Mouse (Mus musculus) kidney, adult 11 months (tissue): Measurements from ENCODE around the gene Irgq.
A peak's percentile ranks its signal among the peaks of the same experiment; 100 is the strongest.
"Not testable (repeated sequence)": the region's sequence is repeated elsewhere in the genome, so short reads cannot be mapped to it uniquely, and the experiment has no call there.

Source experiments
- DNase-seq: peaks from one replicate; pipeline ENCODE4 v3.0.0; 2022

Irgq gene

DNA sequence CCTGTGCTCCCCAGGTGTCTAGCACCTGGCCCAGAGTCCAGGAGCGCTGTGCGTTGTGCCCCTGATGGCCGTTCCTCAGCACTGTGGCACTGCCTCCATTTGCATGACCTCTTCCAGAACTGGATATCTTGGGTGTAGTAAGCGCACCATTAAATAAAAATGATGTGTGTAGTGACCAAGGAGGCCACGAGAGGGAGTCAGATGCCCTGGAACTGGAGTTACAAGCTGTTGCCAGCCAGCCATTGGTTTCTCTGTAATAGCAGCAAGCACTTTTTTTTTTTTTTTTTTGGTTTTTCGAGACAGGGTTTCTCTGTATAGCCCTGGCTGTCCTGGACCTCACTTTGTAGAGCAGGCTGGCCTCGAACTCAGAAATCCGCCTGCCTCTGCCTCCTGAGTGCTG, 14.2 kb upstream of the Irgq start:
- not testable (repeated sequence) for DNase-seq

DNA sequence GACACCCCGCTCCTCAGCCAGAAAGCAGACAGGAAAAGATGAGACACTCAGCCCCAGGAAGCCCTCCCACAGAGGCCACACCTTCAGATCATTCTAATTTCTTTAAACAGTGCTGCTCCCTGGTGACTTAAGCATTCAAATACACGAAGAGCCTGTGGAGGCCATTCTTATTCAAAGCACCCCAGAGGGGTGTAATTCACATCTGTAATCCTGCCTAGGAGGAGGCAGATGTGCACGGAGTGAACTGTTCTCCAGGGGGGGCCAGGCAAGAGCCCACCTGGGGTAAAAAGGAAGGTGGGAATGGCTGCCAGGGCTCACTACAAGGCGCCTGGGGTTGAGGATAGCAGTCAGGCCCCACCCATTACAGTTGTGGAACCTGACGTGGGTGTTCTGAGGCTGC, 13.4 kb upstream of the Irgq start:
- DNase-seq = no peak

DNA sequence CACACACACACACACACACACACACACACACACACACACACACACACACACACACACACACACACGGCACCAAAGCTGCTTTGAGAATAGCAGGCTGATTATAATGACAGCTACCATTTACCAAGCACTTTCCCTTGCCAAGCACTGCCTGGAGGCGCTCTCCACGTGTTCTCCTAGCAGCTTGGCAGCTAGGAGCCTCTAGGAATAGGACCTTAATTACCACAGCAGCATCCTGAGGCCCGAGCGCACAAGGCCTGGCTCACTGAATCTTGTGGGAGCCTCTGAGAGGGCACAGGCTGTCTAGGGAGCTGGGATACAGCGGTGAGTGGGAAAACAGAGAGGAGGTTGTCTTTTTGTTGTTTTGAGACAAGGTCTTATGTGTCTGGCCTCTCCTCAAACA, 12.8 kb upstream of the Irgq start:
- DNase-seq = no peak

DNA sequence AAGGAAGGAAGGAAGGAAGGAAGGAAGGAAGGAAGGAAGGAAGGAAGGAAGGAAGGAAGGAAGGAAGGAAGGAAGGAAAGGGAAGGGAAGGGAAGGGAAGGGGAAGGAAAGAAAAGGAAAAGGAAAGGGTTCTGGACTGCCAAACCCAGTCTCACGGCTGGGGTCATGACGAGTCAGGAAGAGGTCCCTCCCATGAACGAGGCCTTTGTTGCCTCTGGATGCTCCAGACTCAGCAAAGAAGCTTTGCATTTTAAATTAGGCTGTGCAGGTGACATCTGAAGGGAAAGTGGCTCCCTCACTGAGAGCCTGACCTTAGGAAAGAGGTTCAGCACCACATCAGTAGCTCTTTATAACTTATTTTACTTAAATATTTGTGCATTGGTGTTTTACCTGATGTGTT, 11.4 kb upstream of the Irgq start:
- DNase-seq = no peak

DNA sequence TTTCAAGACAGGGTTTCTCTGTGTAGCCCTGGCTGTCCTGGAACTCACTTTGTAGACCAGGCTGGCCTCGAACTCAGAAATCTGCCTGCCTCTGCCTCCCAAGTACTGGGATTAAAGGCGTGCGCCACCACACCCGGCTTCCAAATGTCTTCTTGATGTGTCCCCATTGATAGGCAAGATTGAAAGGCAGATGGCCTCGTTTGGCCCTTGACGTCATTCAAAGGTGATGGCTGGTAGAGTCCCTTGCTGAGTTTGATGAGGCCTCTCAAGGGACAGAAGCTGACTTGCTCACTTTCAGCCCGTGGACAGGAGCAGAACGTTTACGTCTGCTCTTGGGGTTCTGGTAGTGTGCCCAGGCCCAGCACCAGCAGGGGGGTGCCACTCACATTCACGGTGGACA, 10.4 kb upstream of the Irgq start:
- not testable (repeated sequence) for DNase-seq

DNA sequence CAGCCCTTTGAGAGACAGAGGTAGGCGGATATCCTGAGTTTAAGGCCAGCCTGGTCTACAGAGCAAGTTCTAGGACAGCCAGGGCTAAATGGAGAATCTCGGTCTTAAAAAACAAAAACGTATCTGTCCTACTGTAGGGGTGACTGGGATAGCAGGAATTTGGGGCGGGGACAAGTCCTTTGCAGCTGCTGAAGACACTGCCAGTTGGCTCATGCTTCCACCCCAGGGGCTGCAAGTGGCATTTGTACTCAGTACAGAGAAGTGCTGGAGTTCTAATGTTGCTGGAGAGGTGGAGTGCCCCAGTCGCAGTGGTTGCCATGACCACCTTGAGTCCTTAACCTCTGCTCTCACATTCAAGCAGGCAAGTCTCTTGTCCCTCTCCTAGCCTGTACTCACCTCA, 7.7 kb upstream of the Irgq start:
- no peak for DNase-seq

DNA sequence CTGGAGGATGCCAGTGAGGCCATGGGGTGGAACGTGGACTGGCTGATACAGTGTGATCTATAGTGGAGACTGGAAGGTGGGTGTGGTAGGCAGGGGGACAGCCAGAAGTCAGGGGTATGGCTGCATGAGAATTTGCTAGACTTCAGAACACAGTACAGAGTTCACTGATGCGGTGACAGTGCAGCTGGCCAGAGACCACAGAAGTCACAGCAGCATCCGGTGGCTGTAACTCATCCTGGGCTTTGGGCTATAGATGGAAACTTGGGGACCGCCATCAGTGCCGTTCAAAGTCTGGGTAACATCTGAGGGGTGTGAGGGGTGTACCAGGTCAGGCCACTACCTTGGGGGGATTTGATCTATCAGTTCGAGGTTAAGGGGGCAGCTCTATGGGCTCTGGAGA, 6.8 kb upstream of the Irgq start:
- no peak for DNase-seq

DNA sequence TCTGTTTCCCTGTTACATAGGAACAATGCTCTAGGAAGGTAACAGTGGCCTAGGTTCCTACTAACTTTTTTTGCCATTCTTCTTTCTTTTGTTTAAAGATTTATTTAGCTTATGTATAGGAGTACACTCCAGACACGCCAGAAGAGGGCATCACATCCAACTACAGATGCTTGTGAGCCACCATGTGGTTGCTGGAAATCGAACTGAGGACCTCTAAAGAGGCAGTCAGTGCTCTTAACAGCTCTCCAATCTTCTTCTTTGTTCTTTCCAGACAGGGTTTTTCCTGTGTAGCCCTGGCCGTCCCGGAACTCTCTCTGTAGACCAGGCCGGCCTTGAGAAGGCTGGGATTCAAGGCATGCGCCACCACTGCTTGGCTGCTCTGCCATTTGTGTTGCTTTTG, 5.5 kb upstream of the Irgq start:
- DNase-seq = no peak

DNA sequence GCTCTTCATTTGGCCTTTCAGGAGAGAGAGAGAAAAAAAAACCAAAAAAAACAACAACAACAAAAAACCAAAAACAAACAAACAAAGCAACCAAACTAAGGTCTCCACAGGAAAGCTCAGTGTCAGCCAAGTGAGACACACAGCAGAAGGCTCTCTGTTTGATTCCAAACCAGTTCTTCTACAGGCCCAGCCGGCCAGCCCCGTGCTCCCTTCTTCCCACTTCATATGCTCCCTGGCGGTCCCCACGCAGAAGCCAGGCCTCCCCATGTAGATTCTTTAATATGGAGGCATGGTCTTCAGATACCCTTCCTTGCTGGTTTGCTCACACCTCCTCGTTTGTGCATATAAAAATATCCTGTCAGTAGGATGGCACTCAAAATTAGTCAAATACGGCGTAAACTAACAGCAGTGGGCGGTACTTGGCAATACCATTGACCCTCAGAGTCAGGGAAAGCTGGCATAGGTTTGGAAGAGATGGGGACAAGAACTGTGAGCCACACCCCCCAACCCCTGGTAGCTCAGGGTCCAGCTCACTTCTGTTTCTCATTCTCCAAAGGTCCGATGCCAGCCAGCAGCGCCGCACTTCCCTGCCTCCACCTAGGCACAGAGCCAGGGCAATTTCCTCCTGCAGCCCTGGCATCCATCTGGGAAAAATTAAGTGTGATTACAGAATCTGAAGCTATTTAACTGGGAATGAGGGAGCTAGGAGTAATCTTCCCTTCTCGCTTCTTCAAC, 4.6 kb upstream of the Irgq start:
- DNase-seq = no peak

DNA sequence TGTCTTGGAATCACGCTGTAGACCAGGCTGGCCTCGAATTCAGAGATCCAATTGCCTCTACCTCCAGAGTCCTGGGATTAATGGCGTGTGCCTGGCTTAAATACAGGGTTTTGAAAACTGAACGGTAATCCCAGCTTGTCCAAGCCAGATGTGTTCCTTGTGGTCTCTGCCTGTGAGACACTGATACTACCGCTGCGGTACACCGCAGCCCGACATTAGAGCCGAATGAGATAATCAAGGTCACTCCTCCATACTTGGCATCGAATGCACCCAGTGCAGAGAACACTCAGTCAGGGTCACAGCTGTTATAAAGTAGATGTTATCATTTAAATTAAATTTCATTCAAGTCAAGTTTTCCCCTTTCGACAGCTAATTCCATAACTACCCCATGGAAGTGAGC, 1.6 kb upstream of the Irgq start:
- DNase-seq = no peak

DNA sequence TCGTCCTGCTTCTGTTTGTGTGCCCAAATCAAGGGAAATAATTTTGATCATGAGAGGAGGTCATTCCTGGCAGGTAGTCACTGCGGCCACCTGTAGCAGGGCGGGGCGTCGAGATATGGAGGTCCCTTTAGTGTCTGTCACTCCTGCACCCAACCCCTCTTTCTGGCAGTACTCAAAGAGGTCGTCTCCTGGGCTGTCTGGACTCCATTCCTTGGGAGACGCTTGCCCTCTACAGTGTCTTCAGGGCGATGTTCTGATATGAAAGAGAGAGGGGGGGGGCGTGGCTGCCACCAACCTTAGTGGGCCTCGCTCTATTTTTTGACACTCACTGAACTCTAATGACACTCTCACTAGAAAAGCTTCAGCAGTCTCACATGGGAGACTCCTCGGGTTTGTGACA, 909 bp upstream of the Irgq start:
- DNase-seq = no peak

DNA sequence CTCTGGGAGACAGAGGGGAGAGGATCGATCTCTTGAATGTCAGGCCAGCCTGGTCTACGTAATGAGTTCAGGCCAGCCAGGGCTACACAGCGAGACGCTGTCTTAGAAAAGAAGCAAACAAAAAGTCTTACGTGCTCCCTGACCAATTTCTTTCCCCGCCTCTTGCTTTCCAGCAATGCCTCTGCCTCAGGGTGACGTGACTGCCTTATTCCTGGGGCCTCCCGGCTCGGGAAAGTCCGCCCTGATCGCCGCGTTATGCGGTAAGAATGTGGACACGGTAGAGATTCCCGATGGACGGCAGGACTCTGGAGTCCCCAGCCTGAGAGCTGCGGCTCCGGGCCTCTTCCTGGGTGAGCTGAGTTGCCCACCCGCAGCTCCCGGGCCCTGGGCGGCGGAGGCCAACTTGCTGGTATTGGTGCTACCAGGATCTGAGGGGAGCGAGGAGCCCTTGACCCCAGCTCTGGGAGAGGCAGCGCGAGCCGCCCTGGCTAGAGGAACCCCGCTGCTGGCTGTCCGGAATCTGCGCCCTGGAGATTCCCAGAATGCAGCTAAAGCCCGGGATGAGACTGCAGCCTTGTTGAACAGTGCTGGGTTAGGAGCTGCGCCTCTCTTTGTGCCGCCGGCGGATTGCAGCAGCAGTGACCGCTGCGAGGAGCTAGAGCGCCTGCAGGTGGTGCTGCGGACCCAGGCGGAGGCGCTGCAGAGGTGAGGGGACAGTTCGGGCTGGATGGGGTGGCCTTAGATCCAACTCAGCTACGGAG, 902 bp downstream of the Irgq start:
- DNase-seq = peak; percentile 71

DNA sequence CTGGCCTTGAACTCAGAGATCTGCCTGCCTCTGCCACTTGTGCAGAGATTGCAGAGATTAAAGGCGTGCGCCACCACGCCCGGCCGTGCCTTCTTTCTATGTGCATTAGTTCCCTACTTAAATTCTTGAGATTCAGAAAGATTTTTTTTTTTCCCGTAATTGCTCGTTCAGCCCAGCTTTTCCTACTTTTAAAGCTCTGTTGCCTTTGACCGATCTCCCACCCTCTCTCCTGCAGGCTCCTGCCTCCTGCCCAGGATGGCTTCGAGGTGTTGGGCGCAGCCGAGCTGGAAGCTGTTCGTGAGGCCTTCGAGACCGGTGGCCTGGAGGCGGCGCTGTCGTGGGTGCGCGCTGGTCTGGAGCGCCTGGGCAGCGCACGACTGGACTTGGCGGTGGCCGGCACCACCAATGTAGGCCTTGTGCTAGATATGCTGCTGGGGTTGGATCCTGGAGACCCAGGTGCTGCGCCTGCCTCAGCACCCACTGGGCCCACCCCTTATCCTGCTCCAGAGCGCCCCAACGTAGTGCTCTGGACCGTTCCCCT, 2.6 kb downstream of the Irgq start:
- DNase-seq = no peak

DNA sequence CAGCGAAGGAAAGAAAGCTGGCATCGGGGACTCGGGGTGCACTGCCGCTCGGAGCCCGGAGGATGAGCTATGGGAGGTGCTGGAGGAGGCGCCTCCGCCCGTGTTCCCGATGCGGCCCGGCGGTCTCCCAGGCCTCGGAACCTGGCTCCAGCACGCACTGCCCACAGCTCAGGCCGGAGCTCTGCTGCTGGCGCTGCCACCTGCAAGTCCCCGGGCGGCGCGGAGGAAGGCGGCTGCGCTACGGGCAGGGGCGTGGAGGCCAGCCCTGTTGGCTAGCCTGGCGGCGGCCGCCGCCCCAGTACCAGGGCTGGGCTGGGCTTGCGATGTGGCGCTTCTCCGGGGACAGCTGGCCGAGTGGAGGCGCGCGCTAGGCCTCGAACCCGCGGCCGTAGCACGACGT, 3.3 kb downstream of the Irgq start:
- no peak for DNase-seq

DNA sequence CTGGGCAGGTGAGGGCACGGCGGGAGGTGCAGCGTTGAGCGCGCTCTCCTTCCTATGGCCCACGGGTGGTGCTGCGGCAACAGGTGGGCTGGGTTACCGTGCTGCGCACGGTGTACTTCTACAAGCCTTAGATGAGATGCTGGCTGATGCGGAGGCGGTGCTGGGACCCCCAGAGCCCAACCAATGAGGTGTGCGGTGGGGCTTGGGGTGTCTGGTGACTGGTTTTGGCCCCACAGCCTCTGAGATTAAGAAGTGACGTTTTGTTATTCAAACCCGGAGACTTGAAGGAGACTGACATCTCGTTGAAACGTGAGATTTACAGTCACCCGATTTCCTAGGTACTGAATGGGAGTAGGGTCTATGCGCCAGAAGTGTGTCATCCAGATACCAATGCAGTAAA, 3.8 kb downstream of the Irgq start:
- no peak for DNase-seq

DNA sequence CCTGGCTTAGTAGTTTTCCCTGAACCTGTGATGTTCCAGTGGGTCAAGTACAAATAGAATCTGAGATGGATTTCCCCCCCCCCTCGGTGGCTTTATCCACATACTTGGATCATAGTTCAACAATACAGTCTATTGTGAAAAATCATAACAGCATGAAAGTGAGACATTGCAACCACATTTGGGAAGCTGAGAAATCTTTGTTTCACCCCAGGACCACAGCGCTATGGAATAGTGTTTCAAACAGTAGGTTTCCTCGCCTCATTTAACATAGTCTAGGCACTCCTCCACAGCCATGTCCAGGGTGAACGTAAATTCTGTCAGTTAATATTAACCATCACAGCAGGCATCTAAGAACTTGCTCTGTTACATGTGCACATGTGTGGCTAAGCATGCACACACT, 6.6 kb downstream of the Irgq start:
- no peak for DNase-seq

DNA sequence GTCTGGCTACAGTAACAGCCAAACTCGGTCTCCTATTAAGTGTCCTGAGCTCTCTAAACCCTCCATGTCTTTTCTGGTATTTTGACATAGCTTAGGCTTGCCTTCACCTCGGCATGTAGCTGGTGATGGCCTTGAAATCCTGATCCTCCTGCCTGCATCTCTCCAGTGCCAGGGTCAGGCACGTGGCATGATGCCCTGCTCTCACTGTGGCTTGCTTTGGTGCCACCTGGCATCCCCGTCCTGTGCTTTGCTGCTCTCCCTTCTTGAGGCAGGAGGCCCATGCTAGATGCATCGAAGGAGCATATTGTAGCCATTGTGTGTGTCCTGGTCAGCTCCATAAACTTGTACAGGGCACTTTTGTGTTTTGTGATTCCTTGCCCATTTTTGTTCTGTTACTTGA, 7.1 kb downstream of the Irgq start:
- DNase-seq = no peak

DNA sequence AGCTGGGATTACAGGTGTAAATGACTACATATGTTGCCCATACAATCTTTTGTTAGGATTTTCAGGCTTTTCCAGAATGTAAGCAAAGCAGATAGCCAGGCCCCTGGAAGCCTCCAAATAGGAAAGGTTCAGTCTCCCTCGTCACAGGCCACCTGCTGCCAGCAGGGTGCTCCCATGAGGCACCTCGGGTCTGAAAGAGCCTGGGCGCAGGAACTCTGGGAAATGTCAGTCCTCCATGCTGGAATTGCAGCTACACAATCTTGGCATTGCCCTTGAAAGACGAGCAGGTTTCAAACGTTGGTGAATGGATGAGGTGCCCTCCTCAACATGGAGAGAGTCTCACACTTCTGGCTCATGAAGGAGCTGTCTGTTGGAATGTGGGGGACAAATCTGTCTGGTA, 7.7 kb downstream of the Irgq start:
- no peak for DNase-seq

DNA sequence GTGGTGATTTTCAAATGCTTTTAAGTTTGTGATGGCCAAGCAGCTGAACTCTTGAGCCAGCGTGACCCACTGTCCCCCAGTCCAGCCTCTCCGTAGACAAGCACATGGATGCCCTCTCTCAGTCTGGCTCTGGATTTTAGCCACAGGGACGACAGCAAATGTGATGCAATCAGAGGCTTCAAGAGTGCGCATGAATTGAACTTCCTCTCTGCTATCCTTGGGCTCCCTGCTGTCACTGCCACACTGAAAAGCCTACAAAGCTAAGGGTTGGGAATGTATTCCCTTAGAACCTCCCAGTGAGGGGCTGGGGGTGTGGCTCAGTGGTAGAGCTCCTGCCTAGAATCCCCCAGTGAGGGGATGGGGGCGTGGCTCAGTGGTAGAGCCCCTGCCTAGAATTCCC, 8.2 kb downstream of the Irgq start:
- no peak for DNase-seq

DNA sequence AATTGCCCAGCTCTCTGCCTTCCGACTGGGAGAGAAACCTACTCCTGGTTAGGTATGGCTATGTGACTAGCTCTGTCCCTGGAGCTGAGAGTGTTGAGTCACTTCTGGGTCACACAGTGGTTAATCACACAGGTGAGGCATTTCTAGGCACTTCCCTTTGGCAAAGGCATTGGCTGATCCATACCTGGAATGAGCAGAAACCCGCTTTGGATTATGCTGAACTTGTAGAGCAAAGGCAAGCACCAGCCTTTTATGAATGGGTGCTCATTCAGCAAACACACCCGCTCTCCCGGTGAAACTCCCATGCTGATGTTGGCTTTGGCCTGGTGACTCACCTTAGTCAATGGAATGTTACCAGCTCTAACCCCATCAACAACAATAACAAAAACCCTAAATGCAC, 9.2 kb downstream of the Irgq start:
- DNase-seq = no peak

DNA sequence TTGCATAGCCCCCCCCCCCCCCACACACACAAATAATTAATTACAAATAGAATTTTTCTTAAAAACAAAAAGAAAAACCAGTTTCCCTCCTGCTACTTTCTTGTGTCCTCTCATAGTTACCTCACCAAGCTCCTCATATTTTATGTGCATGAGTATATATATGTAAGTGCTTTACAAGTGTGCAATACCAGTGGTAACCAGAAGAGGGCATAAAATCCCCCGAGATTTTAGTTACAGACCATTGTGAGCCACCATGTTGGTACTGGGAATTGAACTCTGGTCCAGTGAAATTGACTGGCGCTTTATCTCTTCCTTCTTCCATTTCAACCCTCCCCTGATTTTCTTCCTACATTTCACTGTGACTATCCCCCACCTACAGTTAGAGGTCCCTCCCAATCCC, 14.0 kb downstream of the Irgq start:
- DNase-seq = no peak

DNA sequence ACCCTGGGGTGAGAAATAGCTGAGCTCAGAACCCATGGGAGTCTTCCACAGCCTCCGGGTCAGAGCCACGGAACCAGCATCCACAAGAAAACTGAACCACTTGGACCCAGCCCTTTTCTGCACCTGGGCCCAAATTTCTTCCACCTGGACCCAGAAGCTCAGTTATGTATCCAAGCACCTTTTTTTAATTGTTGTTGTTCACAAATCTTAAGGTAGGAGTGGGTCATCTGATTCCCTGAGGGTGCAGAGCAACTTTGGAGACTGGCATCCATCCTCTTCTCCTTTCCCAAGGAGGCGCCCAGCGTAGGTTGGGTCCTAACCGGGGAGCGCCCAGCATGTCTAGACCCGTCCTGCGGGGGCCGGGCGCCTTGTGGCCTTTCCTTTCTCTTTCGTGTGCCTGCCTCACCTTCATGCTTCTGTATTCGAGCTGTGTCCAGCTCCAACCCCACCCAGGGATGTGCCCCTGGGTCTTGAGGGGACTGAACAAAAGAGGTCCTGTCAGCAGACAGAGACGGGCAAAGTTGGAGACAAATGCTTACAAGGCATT, 15.7 kb downstream of the Irgq start, which contains the start of the genes Pinlyp and Xrcc1:
TSS of gene Pinlyp (minus strand) at position 51 of the 547 bp plus-strand sequence.
TSS of gene Xrcc1 (plus strand) at position 222 of the 547 bp plus-strand sequence.
- DNase-seq = no peak

DNA sequence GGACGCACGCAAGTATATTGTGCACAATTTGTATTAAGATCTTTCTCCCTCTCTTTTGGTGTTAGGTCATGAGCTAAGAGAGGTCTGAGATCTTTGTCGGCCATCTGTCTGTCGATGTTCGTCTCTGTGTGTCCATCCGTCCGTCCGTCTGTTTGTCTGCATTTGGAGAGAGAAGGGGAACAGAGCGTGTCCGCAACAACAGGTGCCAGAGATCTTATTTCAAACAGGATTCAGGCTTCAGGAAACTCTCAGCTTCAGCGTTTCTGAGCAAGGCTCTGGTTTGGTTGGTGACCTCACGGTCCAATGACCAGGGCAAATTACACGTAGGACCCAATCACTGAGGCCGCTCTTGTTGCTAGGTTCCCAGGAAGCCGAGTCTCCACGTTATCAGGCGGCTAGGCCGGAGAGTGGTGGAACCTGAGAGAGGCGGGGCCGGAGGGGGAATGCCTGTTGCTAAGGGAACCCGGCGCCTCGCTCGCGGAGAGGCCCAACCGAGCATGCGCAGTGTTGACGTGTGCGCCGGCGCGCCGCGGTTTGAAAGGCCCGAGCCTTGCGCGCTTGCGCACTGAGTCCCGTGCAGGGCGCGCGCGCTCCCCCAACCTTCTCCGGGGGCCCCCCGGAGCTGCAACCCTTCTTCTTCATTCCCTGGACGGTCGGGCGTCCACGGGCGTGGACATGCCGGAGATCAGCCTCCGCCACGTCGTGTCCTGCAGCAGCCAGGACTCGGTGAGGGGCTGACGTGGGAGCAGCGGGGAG, 16.3 kb downstream of the Irgq start:
- peak; percentile 100 for DNase-seq
